Mouse (Mus musculus) forebrain, embryonic 16.5 days (tissue): ENCODE measurements at regions not wholly inside any gene's neighbourhood (a gene's known extent, or its start where the extent isn't known, plus 50 kb on each side); places are given as distances from the start of the nearest gene placed in this dataset.
A peak's percentile ranks its signal among the peaks of the same experiment; 100 is the strongest.

Experiments used
- ATAC-seq: fragments of 200-750 bp; cut with Nextera tagmentation; 2 replicates; pipeline ENCODE4 v1.8.0; 2017; ENCODE audit warnings: mild to moderate bottlenecking, moderate library complexity
- H3K27ac ChIP-seq: fragments of 300-500 bp; sonication (generic); 2 replicates; pipeline ENCODE4 v1.5.1; 2014; ENCODE audit warnings: low read length, control low read depth
- H3K27me3 ChIP-seq: fragments of 300-500 bp; sonication (generic); replicated peaks from 2 replicates; pipeline ENCODE4 v1.6.1; 2014; ENCODE audit warnings: low read length; ENCODE audit not compliant: control insufficient read depth, insufficient read depth
- H3K36me3 ChIP-seq: fragments of 300-500 bp; sonication (generic); 2 replicates; pipeline ENCODE4 v1.6.1; 2014; ENCODE audit not compliant: control insufficient read depth, insufficient read depth
- H3K4me1 ChIP-seq: fragments of 300-500 bp; sonication (generic); replicated peaks from 2 replicates; pipeline ENCODE4 v1.6.1; 2014; ENCODE audit warnings: low read length; ENCODE audit not compliant: control insufficient read depth, insufficient read depth
- H3K4me2 ChIP-seq: fragments of 300-500 bp; sonication (generic); 2 replicates; pipeline ENCODE4 v1.6.1; 2014; ENCODE audit warnings: mild to moderate bottlenecking, low read length, control low read depth
- H3K4me3 ChIP-seq: fragments of 300-500 bp; sonication (generic); replicated peaks from 2 replicates; pipeline ENCODE4 v1.5.1; 2014; ENCODE audit warnings: mild to moderate bottlenecking, low read length, control low read depth
- H3K9ac ChIP-seq: fragments of 300-500 bp; sonication (generic); replicated peaks from 2 replicates; pipeline ENCODE4 v1.6.1; 2014; ENCODE audit warnings: low read depth, low read length, control low read depth
- H3K9me3 ChIP-seq: fragments of 300-500 bp; sonication (generic); 2 replicates; pipeline ENCODE4 v1.6.1; 2016; ENCODE audit warnings: low read length; ENCODE audit not compliant: control insufficient read depth
- WGBS: fragments of 180-500 bp; shearing (Covaris S2); extraction: QIAGEN DNeasy Blood & Tissue Kit; methylation state at CpG from one replicate; pipeline ENCODE4 v1.1.7; 2014; 5-methylcytosine and 5-hydroxymethylcytosine counted together

- no peak for ATAC-seq
- H3K4me1 ChIP-seq: no peaks in the 10 kb centered on the region
- H3K36me3 ChIP-seq: no peaks in the 10 kb centered on the region
- no peak overlapping the region for H3K27ac ChIP-seq
- H3K27me3 ChIP-seq: no peaks in the 10 kb centered on the region
- H3K4me3 ChIP-seq: no peak overlapping the region
- no peak overlapping the region for H3K4me2 ChIP-seq
- H3K9me3 ChIP-seq: no peaks in the 10 kb centered on the region
- WGBS: 82% methylated on average over 6 of the region's 6 CpGs
- H3K9ac ChIP-seq: no peak overlapping the region
These were observed 373.8 kb downstream of the Cd83 start for GRCm38 (mm10) chr13:44158364-44158763.

- no peaks in the 10 kb centered on the region for H3K36me3 ChIP-seq
- no peaks in the 10 kb centered on the region for H3K9me3 ChIP-seq
- WGBS: 95% methylated on average over 2 of the region's 2 CpGs
- no peak for ATAC-seq
- no peak overlapping the region for H3K9ac ChIP-seq
- no peak overlapping the region for H3K4me3 ChIP-seq
- no peak overlapping the region for H3K4me2 ChIP-seq
- no peak overlapping the region for H3K27ac ChIP-seq
- H3K27me3 ChIP-seq: no peaks in the 10 kb centered on the region
- H3K4me1 ChIP-seq: no peaks in the 10 kb centered on the region
These were observed 374.8 kb downstream of the Cd83 start for GRCm38 (mm10) chr13:44159346-44159745.

- Histone ChIP-seq H3K4me1 (no peaks in the 10 kb centered on the region), H3K27me3 (no peaks in the 10 kb centered on the region), H3K36me3 (no peaks in the 10 kb centered on the region), H3K27ac (no peak overlapping the region), H3K4me3 (no peak overlapping the region), H3K9me3 (no peaks in the 10 kb centered on the region), H3K4me2 (no peak overlapping the region), H3K9ac (no peak overlapping the region)
- no peak for ATAC-seq
These were observed 380.2 kb downstream of the Cd83 start for GRCm38 (mm10) chr13:44164746-44165145.

GRCm38 (mm10) chr13:44167186-44167585 lies 382.6 kb downstream of the Cd83 start:
- H3K27me3 ChIP-seq: no peaks in the 10 kb centered on the region
- WGBS: 56% methylated on average over 9 of the region's 9 CpGs
- peak; percentile 45; the same call in 1 of the 2 replicates for ATAC-seq

GRCm38 (mm10) chr13:44168186-44168585 lies 383.6 kb downstream of the Cd83 start:
- H3K4me2 ChIP-seq: no peak overlapping the region
- H3K36me3 ChIP-seq: no peaks in the 10 kb centered on the region
- no peaks in the 10 kb centered on the region for H3K27me3 ChIP-seq
- 83% methylated on average over 5 of the region's 5 CpGs for WGBS
- no peaks in the 10 kb centered on the region for H3K4me1 ChIP-seq
- no peak overlapping the region for H3K4me3 ChIP-seq
- no peaks in the 10 kb centered on the region for H3K9me3 ChIP-seq
- H3K9ac ChIP-seq: no peak overlapping the region
- no peak for ATAC-seq
- no peak overlapping the region for H3K27ac ChIP-seq

More at GRCm38 (mm10) chr13:44167186-44167585, 382.6 kb downstream of the Cd83 start:
- H3K4me3 ChIP-seq: no peak overlapping the region
- H3K9ac ChIP-seq: no peak overlapping the region
- no peak overlapping the region for H3K4me2 ChIP-seq
- no peaks in the 10 kb centered on the region for H3K4me1 ChIP-seq
- no peak overlapping the region for H3K27ac ChIP-seq
- H3K36me3 ChIP-seq: no peaks in the 10 kb centered on the region
- H3K9me3 ChIP-seq: no peaks in the 10 kb centered on the region

- H3K9me3 ChIP-seq: no peaks in the 10 kb centered on the region
- no peak overlapping the region for H3K27ac ChIP-seq
- H3K36me3 ChIP-seq: no peaks in the 10 kb centered on the region
- WGBS: 86% methylated on average over 6 of the region's 6 CpGs
- ATAC-seq: no peak
- no peaks in the 10 kb centered on the region for H3K4me1 ChIP-seq
- H3K4me2 ChIP-seq: no peak overlapping the region
- H3K4me3 ChIP-seq: no peak overlapping the region
- H3K27me3 ChIP-seq: no peaks in the 10 kb centered on the region
- no peak overlapping the region for H3K9ac ChIP-seq
These were observed 387.1 kb downstream of the Cd83 start for GRCm38 (mm10) chr13:44171639-44172038.

- no peak overlapping the region for H3K4me2 ChIP-seq
- no peaks in the 10 kb centered on the region for H3K27me3 ChIP-seq
- no peaks in the 10 kb centered on the region for H3K4me1 ChIP-seq
- no peak overlapping the region for H3K4me3 ChIP-seq
- H3K9ac ChIP-seq: no peak overlapping the region
- H3K27ac ChIP-seq: no peak overlapping the region
- no peaks in the 10 kb centered on the region for H3K36me3 ChIP-seq
- H3K9me3 ChIP-seq: no peaks in the 10 kb centered on the region
- ATAC-seq: no peak
- 85% methylated on average over 5 of the region's 5 CpGs for WGBS
These were observed 388.1 kb downstream of the Cd83 start for GRCm38 (mm10) chr13:44172701-44173100.

- Histone ChIP-seq H3K4me3 (no peak overlapping the region), H3K4me2 (no peak overlapping the region), H3K36me3 (no peaks in the 10 kb centered on the region), H3K27ac (no peak overlapping the region), H3K4me1 (no peaks in the 10 kb centered on the region), H3K9me3 (no peaks in the 10 kb centered on the region), H3K27me3 (no peaks in the 10 kb centered on the region), H3K9ac (no peak overlapping the region)
- WGBS: 92% methylated on average over 2 of the region's 2 CpGs
- ATAC-seq: no peak
These were observed 389.7 kb downstream of the Cd83 start for GRCm38 (mm10) chr13:44174236-44174635.

- no peaks in the 10 kb centered on the region for H3K27me3 ChIP-seq
- no peaks in the 10 kb centered on the region for H3K36me3 ChIP-seq
- H3K4me1 ChIP-seq: no peaks in the 10 kb centered on the region
- no peak for ATAC-seq
- H3K9me3 ChIP-seq: no peaks in the 10 kb centered on the region
- no peak overlapping the region for H3K4me2 ChIP-seq
- no peak overlapping the region for H3K27ac ChIP-seq
- H3K9ac ChIP-seq: no peak overlapping the region
- H3K4me3 ChIP-seq: no peak overlapping the region
- WGBS: 85% methylated on average over 8 of the region's 8 CpGs
These were observed 390.9 kb downstream of the Cd83 start for GRCm38 (mm10) chr13:44175300-44176036.

- no peak for ATAC-seq
- no peaks in the 10 kb centered on the region for H3K4me1 ChIP-seq
- no peak overlapping the region for H3K4me3 ChIP-seq
- no peak overlapping the region for H3K4me2 ChIP-seq
- no peaks in the 10 kb centered on the region for H3K9me3 ChIP-seq
- no peak overlapping the region for H3K27ac ChIP-seq
- H3K9ac ChIP-seq: no peak overlapping the region
- no peaks in the 10 kb centered on the region for H3K27me3 ChIP-seq
- WGBS: 88% methylated on average over 8 of the region's 8 CpGs
- no peaks in the 10 kb centered on the region for H3K36me3 ChIP-seq
These were observed 391.5 kb downstream of the Cd83 start for GRCm38 (mm10) chr13:44176121-44176520.
